Mouse (Mus musculus) stomach, postnatal 0 days (tissue): ENCODE data around the gene Pak7.

Experiments
- CTCF ChIP-seq: IDR thresholded peaks from 2 replicates; pipeline ENCODE4 v1.5.1; 2016; ENCODE audit warnings: antibody characterized with exemption, low read depth, mild to moderate bottlenecking, moderate library complexity
- EP300 ChIP-seq: optimal IDR thresholded peaks from 2 replicates; pipeline ENCODE3; 2016; ENCODE audit warnings: antibody characterized with exemption

GRCm38 (mm10) chr2:136109038-136109363 lies 278.8 kb downstream of the Pak7 start:
- TF ChIP-seq EP300, result no peak
- no peak for TF ChIP-seq CTCF
